Mouse (Mus musculus): ENCODE results near the gene Klc1.

The Klc1 gene

GRCm38 (mm10) chr12:111743419-111743818 lies 15.2 kb upstream of the Klc1 start:
- no peak for DNase-seq (ENCODE audit: low read depth, low spot score)

DNA sequence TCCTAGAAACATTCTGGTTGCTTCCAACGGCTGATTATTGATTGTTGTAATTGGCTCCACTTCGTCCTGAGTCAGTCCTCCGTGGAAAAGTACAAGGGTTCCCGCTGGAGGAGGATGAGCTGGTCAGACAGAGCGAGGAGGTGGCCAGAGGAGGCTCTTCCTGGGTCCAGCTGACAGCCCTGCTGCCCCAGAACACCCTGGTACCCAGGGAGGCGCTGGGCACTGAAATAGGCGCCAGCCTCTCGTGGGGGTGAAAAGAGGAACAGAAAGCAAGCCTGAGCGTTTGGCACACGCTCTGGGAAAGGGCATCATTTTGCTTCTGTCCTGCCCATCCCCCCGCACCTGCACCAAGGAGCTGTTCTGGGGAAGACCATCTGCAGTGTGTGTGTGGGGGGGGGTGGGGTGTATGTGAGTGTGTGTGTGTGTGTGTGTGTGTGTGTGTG lies 14.6 kb upstream of the Klc1 start:
- DNase-seq (ENCODE audit: low read depth, low spot score), result no peak

DNA sequence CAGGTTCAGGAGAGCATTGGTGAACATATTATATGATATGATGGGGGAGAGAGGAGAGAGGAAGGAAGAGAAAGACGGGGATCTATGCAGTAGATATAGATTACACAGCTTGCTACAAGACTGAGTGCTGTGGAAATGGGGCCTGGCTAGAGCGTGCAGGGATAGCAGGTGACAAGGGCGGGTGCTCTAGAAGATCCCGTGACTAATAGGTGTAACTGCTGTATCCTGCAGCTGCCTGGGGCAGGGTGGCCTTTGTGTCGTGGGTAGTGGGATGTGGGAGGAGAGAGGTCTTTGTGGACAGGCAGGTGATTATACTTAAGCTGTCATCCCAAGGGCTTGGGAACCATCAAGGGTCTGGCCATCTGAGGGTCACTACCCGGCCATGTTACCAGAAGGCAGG lies 13.4 kb upstream of the Klc1 start:
- no peak for DNase-seq (ENCODE audit: low read depth, low spot score)

- DNase-seq (ENCODE audit: low read depth, low spot score), result peak; percentile 38
Measured at GRCm38 (mm10) chr12:111746091-111746490, 12.6 kb upstream of the Klc1 start.

- no peak for DNase-seq (ENCODE audit: low read depth, low spot score)
Measured at GRCm38 (mm10) chr12:111747421-111747820, 11.2 kb upstream of the Klc1 start.

DNA sequence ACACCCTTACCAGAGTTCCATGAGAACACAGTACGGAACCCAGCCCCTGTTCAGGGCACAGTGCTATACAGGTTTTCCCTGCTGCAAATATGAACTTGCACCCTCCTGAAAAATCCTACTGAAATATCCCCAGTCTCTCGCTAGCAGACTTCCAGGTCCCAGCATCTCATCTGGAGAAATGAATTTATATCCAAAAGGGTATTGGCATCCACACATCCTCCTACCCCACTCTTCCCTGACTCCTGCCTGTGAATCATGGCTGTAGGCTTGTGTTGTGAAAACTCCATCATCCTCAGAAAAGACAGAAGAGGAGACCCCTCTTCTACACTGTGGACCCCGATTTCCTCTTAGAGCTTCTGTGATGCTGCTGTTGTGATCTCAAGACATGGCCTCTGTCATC lies 7.9 kb upstream of the Klc1 start:
- no peak for DNase-seq (ENCODE audit: low read depth, low spot score)

DNA sequence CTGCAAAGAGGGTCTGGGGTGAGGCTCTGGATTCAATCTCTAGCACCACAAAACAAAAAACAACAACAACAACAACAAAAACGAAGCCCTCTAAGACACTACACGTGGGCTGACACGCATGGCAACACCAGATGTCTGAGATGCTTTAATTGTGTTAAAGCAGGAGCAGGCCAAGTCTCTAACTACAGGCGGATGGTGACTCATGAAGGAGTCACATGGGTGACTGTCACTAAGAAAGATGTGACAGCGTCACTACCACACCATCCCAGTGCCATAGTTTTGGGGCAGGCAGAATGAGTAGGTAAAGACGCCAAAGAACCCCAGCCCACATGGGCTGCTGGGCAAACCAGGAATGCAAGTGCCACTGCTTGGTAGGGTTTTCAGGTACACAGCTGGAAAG lies 6.2 kb upstream of the Klc1 start:
- no peak for DNase-seq (ENCODE audit: low read depth, low spot score)

DNA sequence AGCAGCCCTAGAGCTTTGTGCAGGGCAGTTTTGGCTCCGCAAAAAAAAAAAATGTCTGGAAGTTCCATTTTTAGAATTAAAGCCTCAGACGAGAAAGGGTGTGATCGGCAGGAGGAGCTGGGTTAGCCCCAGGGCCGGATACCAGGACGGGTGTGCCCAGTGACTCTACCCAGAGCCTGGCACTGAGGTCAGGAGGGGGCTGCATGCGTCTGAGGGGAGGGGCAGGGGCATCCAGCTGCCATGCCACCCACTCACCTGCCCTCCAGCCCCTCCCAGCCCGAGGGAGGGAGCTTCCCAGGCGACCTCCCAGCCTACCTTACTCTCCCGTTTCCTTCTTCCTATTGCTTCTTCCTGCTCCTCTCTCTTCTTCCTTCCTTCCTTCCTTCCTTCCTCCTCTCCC lies 5.3 kb upstream of the Klc1 start:
- no peak for DNase-seq (ENCODE audit: low read depth, low spot score)

GRCm38 (mm10) chr12:111754710-111755109 lies 3.9 kb upstream of the Klc1 start:
- no peak for DNase-seq (ENCODE audit: low read depth, low spot score)

GRCm38 (mm10) chr12:111755231-111755630 lies 3.4 kb upstream of the Klc1 start:
- DNase-seq (ENCODE audit: low read depth, low spot score), result no peak

- no peak for DNase-seq (ENCODE audit: low read depth, low spot score)
Measured at GRCm38 (mm10) chr12:111756082-111756697, 2.5 kb upstream of the Klc1 start.

DNA sequence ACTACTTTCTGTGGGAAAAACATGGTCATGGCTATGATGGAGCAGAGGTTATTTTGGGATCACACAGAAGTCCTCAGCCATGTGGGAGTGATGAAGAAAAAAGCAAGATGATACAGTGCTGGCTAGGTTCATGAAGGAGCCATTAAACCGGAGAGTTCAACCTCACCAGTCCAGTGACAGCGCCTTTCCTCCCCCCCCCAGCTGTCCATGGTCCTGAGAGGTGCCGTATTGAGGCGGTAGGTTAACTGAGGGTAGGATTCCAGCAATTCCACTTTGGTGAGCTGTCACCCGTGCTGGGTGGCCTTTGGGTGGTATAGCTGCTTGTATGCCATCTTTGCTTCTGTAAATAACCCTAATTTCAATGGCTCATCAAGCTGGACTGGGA lies 2.0 kb upstream of the Klc1 start:
- DNase-seq (ENCODE audit: low read depth, low spot score), result no peak

DNA sequence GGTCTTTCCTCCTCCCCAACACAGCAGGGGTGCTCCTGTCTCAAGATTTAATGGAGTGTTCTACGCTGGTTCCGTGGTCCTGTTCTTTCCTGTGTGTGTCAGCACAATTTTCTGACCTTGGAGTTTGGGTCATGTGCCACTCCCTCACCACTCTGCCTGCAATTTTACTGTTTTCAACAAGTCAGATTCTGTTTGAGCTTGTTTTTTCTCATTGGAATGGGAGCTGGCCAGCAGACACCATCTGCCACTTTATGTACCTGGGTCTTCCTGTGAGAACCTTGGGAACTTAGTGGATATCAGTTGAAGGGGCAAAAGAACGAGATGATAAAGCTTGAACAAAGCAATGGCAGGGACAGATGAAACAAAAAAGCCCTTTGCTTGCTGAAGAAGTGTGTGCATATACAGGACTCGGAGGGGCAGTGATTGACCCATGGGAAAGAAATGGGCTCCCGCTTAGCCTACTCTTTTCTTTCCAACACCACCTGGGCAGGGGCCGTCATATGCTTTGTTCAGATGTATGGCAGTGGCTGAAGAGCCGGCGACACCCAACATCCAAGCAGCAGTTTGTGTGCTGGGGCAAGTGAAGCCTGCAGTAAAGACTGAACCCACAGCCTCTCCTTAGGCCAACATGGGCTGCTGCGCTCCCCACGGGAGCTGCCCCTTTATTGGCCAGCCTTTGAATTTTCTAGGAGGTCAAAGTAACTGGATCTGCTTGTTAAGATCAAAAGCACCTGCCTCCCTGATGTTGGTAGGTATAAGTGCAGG lies 906 bp upstream of the Klc1 start:
- no peak for DNase-seq (ENCODE audit: low read depth, low spot score)

DNA sequence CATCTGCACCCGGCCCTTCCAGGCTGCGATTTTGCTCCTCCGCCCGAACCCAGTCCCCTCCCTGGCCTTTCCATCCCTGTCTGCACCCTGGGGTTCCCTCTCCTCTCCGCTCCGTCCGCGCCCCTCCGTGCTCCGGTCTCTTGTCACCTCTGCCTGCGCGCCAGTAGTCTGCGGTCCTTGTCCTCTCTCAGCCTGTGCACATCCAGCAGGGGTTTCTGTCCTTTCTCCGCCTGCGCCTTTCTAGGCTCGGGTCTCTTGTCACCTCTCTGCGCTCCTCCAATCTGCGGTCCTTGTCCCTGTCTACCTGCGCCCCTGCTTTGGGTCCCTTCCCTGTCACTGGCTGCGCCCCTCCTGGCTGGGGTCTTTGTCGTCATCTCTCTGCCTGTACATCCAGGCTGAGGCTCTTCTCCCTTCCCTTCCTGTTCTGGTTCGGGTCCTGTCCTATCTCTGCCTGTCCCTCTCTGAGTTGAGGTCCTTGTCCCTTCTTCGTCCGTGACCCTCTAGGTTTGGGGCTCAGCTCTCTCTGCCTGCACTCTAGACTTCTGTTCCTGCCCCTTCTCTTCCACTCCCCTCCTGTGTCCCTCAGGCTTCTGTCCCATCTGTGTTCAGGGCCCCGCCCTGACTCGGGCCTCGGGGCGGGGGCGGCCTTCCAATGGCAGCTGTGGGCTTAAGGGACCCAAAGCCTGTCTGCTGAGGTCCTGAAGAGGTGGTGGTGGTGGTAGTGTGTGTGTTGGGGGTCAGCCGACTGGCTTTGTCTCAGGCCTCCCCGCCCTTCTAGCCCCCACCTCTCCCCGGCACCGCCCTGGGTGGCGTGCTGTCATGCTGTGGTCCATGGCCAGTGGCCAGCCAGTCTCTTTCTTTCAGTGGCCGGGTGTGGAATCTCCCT lies 770 bp downstream of the Klc1 start:
- DNase-seq (ENCODE audit: low read depth, low spot score), result peak; percentile 26

- no peak for DNase-seq (ENCODE audit: low read depth, low spot score)
Measured at GRCm38 (mm10) chr12:111760306-111760908, 1.8 kb downstream of the Klc1 start.

DNA sequence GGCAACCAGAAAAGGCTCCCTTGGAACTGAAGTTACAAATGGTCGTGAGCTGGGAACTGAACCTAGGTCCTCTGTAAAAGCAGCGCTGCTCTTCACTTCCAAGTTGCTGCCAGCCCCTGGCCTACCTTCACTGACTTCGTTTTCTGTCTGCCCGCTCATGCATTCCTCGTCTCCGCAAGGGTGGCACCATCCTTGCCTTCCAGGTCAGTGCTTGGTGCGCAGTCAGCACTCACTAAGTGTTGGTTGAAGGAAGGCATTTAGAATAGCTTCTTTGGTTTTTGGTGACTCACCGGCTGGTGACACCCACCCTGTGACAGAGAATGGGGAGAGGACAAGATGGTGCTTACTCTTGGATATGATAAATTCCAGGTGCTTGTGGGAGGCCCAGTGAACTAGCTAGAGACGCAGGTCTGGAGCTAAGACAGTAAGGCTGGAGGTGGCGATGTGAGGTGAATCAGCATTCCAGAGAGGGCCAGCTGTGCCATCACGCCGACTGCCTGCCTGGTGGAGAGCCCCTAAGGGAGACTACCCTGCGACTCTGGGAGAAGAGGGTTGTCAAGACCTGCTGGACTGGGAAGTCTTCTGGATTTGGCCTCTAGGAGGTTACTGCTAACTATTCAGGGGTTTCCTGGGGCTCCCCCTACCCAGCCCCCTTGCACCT lies 4.1 kb downstream of the Klc1 start:
- no peak for DNase-seq (ENCODE audit: low read depth, low spot score)

GRCm38 (mm10) chr12:111766313-111767236 lies 7.9 kb downstream of the Klc1 start:
- DNase-seq (ENCODE audit: low read depth, low spot score), result no peak

GRCm38 (mm10) chr12:111768322-111768928 lies 9.8 kb downstream of the Klc1 start:
- peak; percentile 28 for DNase-seq (ENCODE audit: low read depth, low spot score)

DNA sequence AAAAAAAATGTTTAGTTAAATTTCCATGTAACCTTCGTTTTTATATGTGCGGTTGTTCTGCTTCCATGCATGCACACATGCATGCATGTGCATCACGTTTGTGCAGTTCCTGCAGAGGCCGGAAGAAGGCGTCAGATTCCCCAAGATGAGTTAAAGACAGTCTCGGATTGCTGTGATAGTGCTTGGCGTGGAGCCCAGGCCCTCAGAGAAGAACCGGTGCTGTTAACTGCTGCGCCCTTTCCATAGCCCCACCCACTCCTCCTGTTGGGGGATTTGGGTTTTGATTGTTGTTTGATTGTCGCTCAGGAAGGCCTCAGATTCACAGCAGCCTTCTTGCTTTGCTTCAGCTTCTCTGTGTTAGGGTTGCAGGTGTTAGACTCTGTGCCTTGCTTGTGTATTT lies 10.7 kb downstream of the Klc1 start:
- peak; percentile 41 for DNase-seq (ENCODE audit: low read depth, low spot score)

Measured in CD4-positive helper T cell, adult 2 months (primary cell).